Mouse (Mus musculus) olfactory bulb, adult 2 months (tissue): ENCODE results near the gene Ube2v1. TPM values are rescaled to one million over a fixed set of nuclear protein-coding genes. Genes with fewer than 3 reads are reported as not detected.

ENCODE experiments used
- H3K27ac ChIP-seq: fragments of 200-500 bp; 2 replicates; pipeline ENCODE4 v1.5.1; 2012; ENCODE audit warnings: low read depth, low read length; ENCODE audit not compliant: insufficient read depth
- H3K4me1 ChIP-seq: fragments of 200-500 bp; 2 replicates; pipeline ENCODE4 v1.6.1; 2012; ENCODE audit warnings: low read length; ENCODE audit not compliant: control insufficient read depth, insufficient read depth
- H3K4me3 ChIP-seq: fragments of 200-500 bp; 2 replicates; pipeline ENCODE4 v1.5.1; 2012; ENCODE audit warnings: mild to moderate bottlenecking, low read depth, low read length, moderate library complexity; ENCODE audit not compliant: insufficient read depth
- CTCF ChIP-seq: fragments of 200-500 bp; IDR thresholded peaks from 2 replicates; pipeline ENCODE4 v1.5.1; 2012; ENCODE audit warnings: low read depth, mild to moderate bottlenecking, low read length, moderate library complexity; ENCODE audit not compliant: insufficient read depth
- POLR2A ChIP-seq: fragments of 200-500 bp; IDR thresholded peaks from 2 replicates; pipeline ENCODE4 v1.6.1; 2012; ENCODE audit warnings: mild to moderate bottlenecking, low read depth, low read length, moderate library complexity; ENCODE audit not compliant: insufficient read depth
- WGBS: fragments of 180-500 bp; shearing (Covaris S2); methylation state at CpG from one replicate; pipeline ENCODE4 v1.1.7; 2018; 5-methylcytosine and 5-hydroxymethylcytosine counted together
- polyA plus RNA-seq: library from polyadenylated mRNA; stranded (reverse); fragments of >200 nt; gene quantifications from 2 replicates; pipeline ENCODE4 v1.2.4, GENCODE M21; 2012; ENCODE audit warnings: low replicate concordance; ENCODE audit not compliant: missing spikeins, insufficient read depth, insufficient read length

Ube2v1 gene
- polyA plus RNA-seq, 1 experiment = not detected

DNA sequence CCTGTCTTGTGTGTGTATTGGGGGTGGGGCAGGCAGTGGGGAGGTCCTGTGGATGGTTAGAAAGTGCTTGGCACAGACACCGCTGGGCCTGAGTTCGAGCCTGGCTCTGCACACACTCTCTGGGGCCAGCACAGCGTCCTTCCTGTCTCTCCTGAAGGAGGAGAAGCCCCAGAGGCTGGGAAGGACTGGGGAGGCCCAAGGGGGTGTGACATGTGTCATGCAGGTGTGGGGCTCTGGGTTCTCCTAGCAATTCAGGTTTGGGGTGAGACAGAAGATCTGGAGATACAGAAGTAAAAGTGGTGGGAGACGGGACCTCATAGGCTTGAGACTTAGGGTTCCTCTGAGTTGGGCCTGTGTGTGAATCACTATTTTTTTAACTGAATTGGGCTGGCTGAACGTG, 68.9 kb downstream of the Ube2v1 start:
- no peak overlapping the region for H3K27ac ChIP-seq
- WGBS = 90% methylated on average over 5 of the region's 5 CpGs
- TF ChIP-seq POLR2A (no peak), CTCF (no peak)
- no peak overlapping the region for H3K4me3 ChIP-seq
- peaks cover 15% of the 10 kb centered on the region for H3K4me1 ChIP-seq

DNA sequence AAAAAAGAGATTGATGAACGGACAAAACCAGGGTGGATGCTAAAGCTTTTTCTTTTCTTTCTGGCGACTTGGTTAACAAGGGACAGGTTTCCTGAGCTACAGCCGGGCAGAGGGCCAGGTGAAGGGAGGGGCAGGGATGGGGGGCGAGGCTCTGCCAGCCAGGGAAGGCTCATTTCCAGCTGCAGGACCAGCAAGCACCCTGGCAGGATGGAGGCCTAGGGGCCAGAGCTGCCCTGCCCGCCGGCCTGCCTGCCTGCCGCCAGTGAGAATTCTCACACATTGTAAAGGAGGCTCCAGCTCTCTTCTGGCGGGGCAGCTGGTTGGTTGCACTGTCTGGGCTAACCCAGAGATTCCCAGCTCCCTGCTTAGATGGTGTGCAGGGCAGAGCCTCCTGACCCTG, 69.8 kb downstream of the Ube2v1 start:
- Histone ChIP-seq H3K27ac (no peak overlapping the region), H3K4me3 (no peak overlapping the region), H3K4me1 (peaks cover 15% of the 10 kb centered on the region)
- TF ChIP-seq POLR2A = no peak
- TF ChIP-seq CTCF = no peak
- 50% methylated on average over 8 of the region's 8 CpGs for WGBS

DNA sequence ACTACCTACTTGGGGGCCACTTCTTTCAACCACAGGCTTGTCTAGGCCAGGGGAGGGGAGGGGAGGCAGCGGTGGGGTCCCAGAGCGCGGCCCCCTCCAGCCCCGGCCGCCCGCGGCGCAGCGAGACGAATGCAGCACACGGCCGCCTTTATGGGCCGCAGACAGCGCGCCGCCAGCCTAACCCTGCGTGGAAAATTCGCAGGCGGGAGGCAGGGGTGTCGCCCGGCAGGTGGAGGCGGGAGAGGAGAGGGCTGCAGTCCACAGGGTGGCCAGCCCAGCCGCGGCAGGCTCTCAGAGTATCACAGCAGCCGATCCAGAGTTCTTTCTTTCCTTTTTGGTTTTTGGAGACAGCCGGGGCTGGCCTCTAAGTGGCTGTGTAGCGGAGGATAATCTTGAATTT, 72.5 kb downstream of the Ube2v1 start:
- Histone ChIP-seq H3K27ac (no peak overlapping the region), H3K4me1 (peaks cover 10% of the 10 kb centered on the region), H3K4me3 (no peak overlapping the region)
- WGBS = 18% methylated on average over 27 of the region's 27 CpGs
- TF ChIP-seq CTCF (no peak), POLR2A (no peak)

Other genes with a start within 250 kb of the Ube2v1 start
- not detected in 2 replicates for gene Slc9a8, start 210.4 kb downstream of the Ube2v1 start, polyA plus RNA-seq
- gene Rnf114, start 139.4 kb downstream of the Ube2v1 start, polyA plus RNA-seq = not detected in 2 replicates
- not detected in 2 replicates for gene Spata2, start 139.2 kb downstream of the Ube2v1 start, polyA plus RNA-seq
- gene Snai1, start 93.9 kb downstream of the Ube2v1 start, polyA plus RNA-seq = not detected in 2 replicates
- gene Gm20431, start 29.4 kb upstream of the Ube2v1 start, polyA plus RNA-seq = not detected in 2 replicates
- gene Cebpb, start 56.8 kb upstream of the Ube2v1 start, polyA plus RNA-seq = not detected in 2 replicates
- gene Tmem189, start 57.7 kb upstream of the Ube2v1 start, polyA plus RNA-seq = 167 TPM in 1 of 2 replicates, not detected in the other